Mouse (Mus musculus): ENCODE measurements at regions not wholly inside any gene's neighbourhood (a gene's known extent, or its start where the extent isn't known, plus 50 kb on each side); places are given as distances from the start of the nearest gene placed in this dataset.

DNA sequence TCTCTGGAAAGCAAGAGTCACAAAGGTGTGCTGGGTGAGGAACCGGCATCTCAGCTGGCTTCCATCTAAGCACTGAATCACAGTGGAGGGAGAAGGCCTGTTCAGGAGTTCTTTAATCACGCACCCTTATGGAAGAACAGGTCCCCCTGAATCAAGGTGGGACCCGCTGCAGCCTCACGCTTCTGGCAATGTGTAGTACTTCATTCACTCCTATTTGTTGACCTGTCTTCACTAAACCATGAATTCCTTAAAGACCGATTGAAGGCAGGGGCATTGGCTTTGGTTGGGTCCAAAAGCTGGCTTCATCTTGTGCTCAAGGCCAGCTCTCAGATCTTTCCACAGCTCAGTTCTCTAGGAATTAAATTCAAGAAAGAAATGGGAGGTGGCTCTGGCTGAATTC lies 154.5 kb downstream of the Gm45692 start:
- no peak for TF ChIP-seq CTCF (conservative IDR thresholded peaks at IDR 0.05 in 1 of 2, IDR thresholded peaks at IDR 0.05 in 1 of 2; ENCODE audit: low read depth in 2 of 2, low read length in 2 of 2)
- TF ChIP-seq POLR2A (IDR thresholded peaks at IDR 0.05; ENCODE audit: low read depth, low read length): no peak
- TF ChIP-seq CHD2 (IDR thresholded peaks at IDR 0.05; ENCODE audit: low read length): no peak
